Mouse (Mus musculus): Measurements from ENCODE around the gene Rps15a. TPM values are rescaled to one million over a fixed set of nuclear protein-coding genes. Genes with fewer than 3 reads are reported as not detected.

The Rps15a gene
- 632 and 719 TPM in 2 replicates for polyA plus RNA-seq (2015; fragmentation: Nextera tagmentation; extraction: Ambion mirVana)

GRCm38 (mm10) chr7:118115877-118116568 is at the start of gene Rps15a:
Gene Rps15a (minus strand): TSS chr7:118116188.
- Histone ChIP-seq H3K27ac (peak within 1 kb of the TSS; percentile 87), H3K36me3 (ENCODE audit: poor library complexity, severe bottlenecking) (peaks cover 70% of the 10 kb centered on the region), H3K4me1 (peaks cover 49% of the 10 kb centered on the region), H3K4me2 (peak within 1 kb of the TSS; percentile 97), H3K27me3 (no peaks in the 10 kb centered on the region), H3K9me3 (replicated peaks) (no peaks in the 10 kb centered on the region), H3K9ac (peak within 1 kb of the TSS; percentile 99), H3K4me3 (peak within 1 kb of the TSS; percentile 96)
- under 1% methylated on average over 40 of the region's 40 CpGs for WGBS
- peak; percentile 84 for ATAC-seq

GRCm38 (mm10) chr7:118163006-118163405 is 47.0 kb upstream of the Rps15a start:
- Histone ChIP-seq H3K36me3 (ENCODE audit: poor library complexity, severe bottlenecking) (peaks cover 65% of the 10 kb centered on the region), H3K9ac (no peak overlapping the region), H3K9me3 (replicated peaks) (no peaks in the 10 kb centered on the region), H3K4me3 (no peak overlapping the region), H3K27ac (no peak overlapping the region), H3K4me1 (no peaks in the 10 kb centered on the region), H3K4me2 (no peak overlapping the region), H3K27me3 (no peaks in the 10 kb centered on the region)
- no peak for ATAC-seq
- 89% methylated on average over 8 of the region's 8 CpGs for WGBS

- 95% methylated on average over 3 of the region's 3 CpGs for WGBS
- H3K4me2 ChIP-seq: no peak overlapping the region
- H3K27ac ChIP-seq: no peak overlapping the region
- H3K9me3 ChIP-seq (replicated peaks): no peaks in the 10 kb centered on the region
- H3K9ac ChIP-seq: no peak overlapping the region
- peaks cover 66% of the 10 kb centered on the region for H3K36me3 ChIP-seq (ENCODE audit: poor library complexity, severe bottlenecking)
- H3K4me3 ChIP-seq: no peak overlapping the region
- H3K27me3 ChIP-seq: no peaks in the 10 kb centered on the region
- ATAC-seq: no peak
- H3K4me1 ChIP-seq: no peaks in the 10 kb centered on the region
Observed at GRCm38 (mm10) chr7:118160121-118160520, 44.1 kb upstream of the Rps15a start.

GRCm38 (mm10) chr7:118156461-118156860 is 40.5 kb upstream of the Rps15a start:
- Histone ChIP-seq H3K4me1 (no peaks in the 10 kb centered on the region), H3K36me3 (ENCODE audit: poor library complexity, severe bottlenecking) (peaks cover 83% of the 10 kb centered on the region), H3K27me3 (no peaks in the 10 kb centered on the region), H3K4me3 (no peak overlapping the region), H3K27ac (no peak overlapping the region), H3K9ac (no peak overlapping the region), H3K9me3 (replicated peaks) (no peaks in the 10 kb centered on the region), H3K4me2 (no peak overlapping the region)
- 92% methylated on average over 7 of the region's 7 CpGs for WGBS
- ATAC-seq: no peak

- Histone ChIP-seq H3K36me3 (ENCODE audit: poor library complexity, severe bottlenecking) (peaks cover 80% of the 10 kb centered on the region), H3K27me3 (no peaks in the 10 kb centered on the region), H3K9me3 (replicated peaks) (no peaks in the 10 kb centered on the region), H3K4me3 (no peak overlapping the region), H3K9ac (no peak overlapping the region), H3K4me1 (no peaks in the 10 kb centered on the region), H3K27ac (no peak overlapping the region), H3K4me2 (no peak overlapping the region)
- 93% methylated on average over 6 of the region's 6 CpGs for WGBS
- no peak for ATAC-seq
Observed at GRCm38 (mm10) chr7:118154150-118154549, 38.2 kb upstream of the Rps15a start.

- ATAC-seq: no peak
- H3K36me3 ChIP-seq (ENCODE audit: poor library complexity, severe bottlenecking): peaks cover 70% of the 10 kb centered on the region
- no peak overlapping the region for H3K9ac ChIP-seq
- 84% methylated on average over 3 of the region's 3 CpGs for WGBS
- no peak overlapping the region for H3K4me2 ChIP-seq
- no peaks in the 10 kb centered on the region for H3K27me3 ChIP-seq
- H3K4me3 ChIP-seq: no peak overlapping the region
- H3K9me3 ChIP-seq (replicated peaks): no peaks in the 10 kb centered on the region
- no peaks in the 10 kb centered on the region for H3K4me1 ChIP-seq
- H3K27ac ChIP-seq: no peak overlapping the region
Observed at GRCm38 (mm10) chr7:118143602-118144001, 27.6 kb upstream of the Rps15a start.

- Histone ChIP-seq H3K4me1 (no peaks in the 10 kb centered on the region), H3K9ac (no peak overlapping the region), H3K27ac (no peak overlapping the region), H3K9me3 (replicated peaks) (no peaks in the 10 kb centered on the region), H3K4me2 (no peak overlapping the region), H3K27me3 (no peaks in the 10 kb centered on the region), H3K4me3 (no peak overlapping the region), H3K36me3 (ENCODE audit: poor library complexity, severe bottlenecking) (peaks cover 65% of the 10 kb centered on the region)
- 92% methylated on average over 4 of the region's 4 CpGs for WGBS
- ATAC-seq: no peak
Observed at GRCm38 (mm10) chr7:118143123-118143522, 27.1 kb upstream of the Rps15a start.

- Histone ChIP-seq H3K9ac (no peak overlapping the region), H3K9me3 (replicated peaks) (no peaks in the 10 kb centered on the region), H3K4me2 (no peak overlapping the region), H3K36me3 (ENCODE audit: poor library complexity, severe bottlenecking) (peaks cover 72% of the 10 kb centered on the region), H3K4me3 (no peak overlapping the region), H3K27me3 (no peaks in the 10 kb centered on the region), H3K27ac (no peak overlapping the region), H3K4me1 (no peaks in the 10 kb centered on the region)
- WGBS: 95% methylated on average over 7 of the region's 7 CpGs
- no peak for ATAC-seq
Observed at GRCm38 (mm10) chr7:118141271-118141670, 25.3 kb upstream of the Rps15a start.

- 83% methylated on average over 11 of the region's 11 CpGs for WGBS
- no peak for ATAC-seq
Observed at GRCm38 (mm10) chr7:118135128-118135527, 19.1 kb upstream of the Rps15a start.

GRCm38 (mm10) chr7:118129430-118130041 is 13.5 kb upstream of the Rps15a start, which contains the start of gene Arl6ip1:
Gene Arl6ip1 (minus strand): TSS chr7:118129662.
- no peaks in the 10 kb centered on the region for H3K27me3 ChIP-seq
- H3K36me3 ChIP-seq (ENCODE audit: poor library complexity, severe bottlenecking): peaks cover 21% of the 10 kb centered on the region
- peaks cover 38% of the 10 kb centered on the region for H3K4me1 ChIP-seq
- H3K4me2 ChIP-seq: peak within 1 kb of the TSS; percentile 80
- under 1% methylated on average over 39 of the region's 39 CpGs for WGBS
- peak within 1 kb of the TSS; percentile 89 for H3K4me3 ChIP-seq
- H3K9me3 ChIP-seq (replicated peaks): no peaks in the 10 kb centered on the region
- peak within 1 kb of the TSS; percentile 92 for H3K9ac ChIP-seq
- peak within 1 kb of the TSS; percentile 92 for H3K27ac ChIP-seq
- ATAC-seq: peak; percentile 98

More at GRCm38 (mm10) chr7:118135128-118135527, 19.1 kb upstream of the Rps15a start:
- Histone ChIP-seq H3K27me3 (no peaks in the 10 kb centered on the region), H3K4me3 (no peak overlapping the region), H3K9ac (no peak overlapping the region), H3K4me1 (peaks cover 1% of the 10 kb centered on the region; the same call in 1 of the 2 replicates), H3K36me3 (ENCODE audit: poor library complexity, severe bottlenecking) (peaks cover 50% of the 10 kb centered on the region), H3K27ac (no peak overlapping the region), H3K4me2 (no peak overlapping the region), H3K9me3 (replicated peaks) (no peaks in the 10 kb centered on the region)

GRCm38 (mm10) chr7:118128925-118129429 is 13.0 kb upstream of the Rps15a start:
- H3K9ac ChIP-seq: peak overlapping the region; percentile 92

GRCm38 (mm10) chr7:118126219-118126875 is 10.4 kb upstream of the Rps15a start:
- peak overlapping the region; percentile 80 for H3K4me2 ChIP-seq
- peak overlapping the region; percentile 45; the same call in 1 of the 2 replicates for H3K9ac ChIP-seq
- ATAC-seq: no peak
- WGBS: 75% methylated on average over 11 of the region's 11 CpGs
- no peak overlapping the region; the same call in 1 of the 2 replicates for H3K4me3 ChIP-seq
- H3K27me3 ChIP-seq: no peaks in the 10 kb centered on the region
- H3K27ac ChIP-seq: no peak overlapping the region
- no peaks in the 10 kb centered on the region for H3K9me3 ChIP-seq (replicated peaks)
- H3K4me1 ChIP-seq: peaks cover 41% of the 10 kb centered on the region
- peaks cover 46% of the 10 kb centered on the region for H3K36me3 ChIP-seq (ENCODE audit: poor library complexity, severe bottlenecking)

More at GRCm38 (mm10) chr7:118128925-118129429, 13.0 kb upstream of the Rps15a start:
- H3K4me1 ChIP-seq: peaks cover 41% of the 10 kb centered on the region
- ATAC-seq: peak; percentile 76
- H3K4me2 ChIP-seq: peak overlapping the region; percentile 80
- H3K4me3 ChIP-seq: peak overlapping the region; percentile 89
- H3K9me3 ChIP-seq (replicated peaks): no peaks in the 10 kb centered on the region
- H3K27me3 ChIP-seq: no peaks in the 10 kb centered on the region
- under 1% methylated on average over 21 of the region's 21 CpGs for WGBS
- peaks cover 25% of the 10 kb centered on the region for H3K36me3 ChIP-seq (ENCODE audit: poor library complexity, severe bottlenecking)
- H3K27ac ChIP-seq: peak overlapping the region; percentile 88

All from forebrain, embryonic 13.5 days (tissue).